Mouse (Mus musculus) hindbrain, embryonic 16.5 days (tissue): Measurements from ENCODE around the gene Fam209. TPM values are rescaled to one million over a fixed set of nuclear protein-coding genes. Genes with fewer than 3 reads are reported as not detected.

Experiments
- ATAC-seq: fragments of 200-750 bp; cut with Nextera tagmentation; 2 replicates; pipeline ENCODE4 v1.8.0; 2017; ENCODE audit warnings: moderate TSS enrichment, moderate library complexity
- H3K27ac ChIP-seq: fragments of 300-500 bp; sonication (generic); 2 replicates; pipeline ENCODE4 v1.5.1; 2014; ENCODE audit warnings: low read depth, mild to moderate bottlenecking, control low read depth, low read length, moderate library complexity
- H3K27me3 ChIP-seq: fragments of 300-500 bp; sonication (generic); replicated peaks from 2 replicates; pipeline ENCODE4 v1.6.1; 2014; ENCODE audit warnings: low read length; ENCODE audit not compliant: control insufficient read depth, insufficient read depth
- H3K36me3 ChIP-seq: fragments of 300-500 bp; sonication (generic); 2 replicates; pipeline ENCODE4 v1.6.1; 2014; ENCODE audit warnings: mild to moderate bottlenecking, low read length, moderate library complexity, mixed read lengths; ENCODE audit not compliant: control insufficient read depth, insufficient read depth
- H3K4me1 ChIP-seq: fragments of 300-500 bp; sonication (generic); 2 replicates; pipeline ENCODE4 v1.6.1; 2014; ENCODE audit warnings: low read depth, low read length; ENCODE audit not compliant: control insufficient read depth, insufficient read depth
- H3K4me2 ChIP-seq: fragments of 300-500 bp; sonication (generic); 2 replicates; pipeline ENCODE4 v1.6.1; 2014; ENCODE audit warnings: mild to moderate bottlenecking, low read length, control low read depth, moderate library complexity
- H3K4me3 ChIP-seq: fragments of 300-500 bp; sonication (generic); 2 replicates; pipeline ENCODE4 v1.5.1; 2014; ENCODE audit warnings: mild to moderate bottlenecking, low read length, control low read depth, moderate library complexity
- H3K9ac ChIP-seq: fragments of 300-500 bp; sonication (generic); 2 replicates; pipeline ENCODE4 v1.6.1; 2014; ENCODE audit warnings: low read depth, mild to moderate bottlenecking, control low read depth, low read length, moderate library complexity
- H3K9me3 ChIP-seq: fragments of 300-500 bp; sonication (generic); 2 replicates; pipeline ENCODE4 v1.6.1; 2014; ENCODE audit warnings: mild to moderate bottlenecking, low read length, moderate library complexity; ENCODE audit not compliant: control insufficient read depth
- WGBS: fragments of 180-500 bp; shearing (Covaris S2); extraction: QIAGEN DNeasy Blood & Tissue Kit; methylation state at CpG from one replicate; pipeline ENCODE4 v1.1.7; 2014; 5-methylcytosine and 5-hydroxymethylcytosine counted together
- polyA plus RNA-seq: library from polyadenylated mRNA; unstranded; fragments of >200 nt; fragmentation: Nextera tagmentation; extraction: Ambion mirVana; gene quantifications from 2 replicates; pipeline ENCODE4 v1.2.1, GENCODE M21; 2015

The Fam209 gene
- polyA plus RNA-seq, 1 experiment from 2014 or later = 0.24 TPM

GRCm38 (mm10) chr2:172468346-172468819 is 3.9 kb upstream of the Fam209 start:
- Histone ChIP-seq H3K4me1 (peaks cover 3% of the 10 kb centered on the region; the same call in 1 of the 2 replicates), H3K4me3 (no peak overlapping the region), H3K36me3 (peaks cover 19% of the 10 kb centered on the region), H3K9me3 (no peaks in the 10 kb centered on the region), H3K27ac (no peak overlapping the region), H3K27me3 (no peaks in the 10 kb centered on the region), H3K9ac (no peak overlapping the region), H3K4me2 (no peak overlapping the region)
- peak; percentile 88 for ATAC-seq
- WGBS = 54% methylated on average over 11 of the region's 11 CpGs

GRCm38 (mm10) chr2:172473591-172473990 is 1.3 kb downstream of the Fam209 start:
- Histone ChIP-seq H3K4me3 (no peak overlapping the region), H3K9ac (no peak overlapping the region), H3K4me1 (peaks cover 2% of the 10 kb centered on the region; the same call in 1 of the 2 replicates), H3K4me2 (no peak overlapping the region), H3K36me3 (peaks cover 6% of the 10 kb centered on the region; the same call in 1 of the 2 replicates), H3K27me3 (0 out of 2 replicates have a peak, but pooled peaks cover 2% of the 10 kb centered on the region), H3K9me3 (no peaks in the 10 kb centered on the region), H3K27ac (0 out of 2 replicates have a peak overlapping the region, but pooled peaks have one; percentile 16)
- ATAC-seq = no peak
- WGBS = 50% methylated on average over 8 of the region's 8 CpGs

- Histone ChIP-seq H3K9ac (no peak overlapping the region), H3K9me3 (no peaks in the 10 kb centered on the region), H3K4me1 (no peaks in the 10 kb centered on the region), H3K4me2 (no peak overlapping the region), H3K4me3 (no peak overlapping the region), H3K27me3 (peaks cover 2% of the 10 kb centered on the region; the same call in 1 of the 2 replicates), H3K27ac (no peak overlapping the region), H3K36me3 (no peaks in the 10 kb centered on the region)
- no peak for ATAC-seq
- 34% methylated on average over 6 of the region's 6 CpGs for WGBS
Measured at GRCm38 (mm10) chr2:172474970-172475369, 2.6 kb downstream of the Fam209 start.

- peaks cover 2% of the 10 kb centered on the region; the same call in 1 of the 2 replicates for H3K27me3 ChIP-seq
- H3K4me2 ChIP-seq = no peak overlapping the region
- no peak overlapping the region for H3K27ac ChIP-seq
- H3K36me3 ChIP-seq = no peaks in the 10 kb centered on the region
- no peaks in the 10 kb centered on the region for H3K4me1 ChIP-seq
- ATAC-seq = no peak
- 34% methylated on average over 10 of the region's 10 CpGs for WGBS
- H3K9me3 ChIP-seq = no peaks in the 10 kb centered on the region
- H3K9ac ChIP-seq = no peak overlapping the region
- no peak overlapping the region for H3K4me3 ChIP-seq
Measured at GRCm38 (mm10) chr2:172476707-172477260, 4.5 kb downstream of the Fam209 start.

- Histone ChIP-seq H3K4me2 (no peak overlapping the region), H3K27ac (no peak overlapping the region), H3K9ac (no peak overlapping the region), H3K36me3 (no peaks in the 10 kb centered on the region), H3K9me3 (no peaks in the 10 kb centered on the region), H3K4me3 (no peak overlapping the region), H3K4me1 (no peaks in the 10 kb centered on the region), H3K27me3 (peaks cover 2% of the 10 kb centered on the region; the same call in 1 of the 2 replicates)
- 40% methylated on average over 3 of the region's 3 CpGs for WGBS
- peak; percentile 26; the same call in 1 of the 2 replicates for ATAC-seq
Measured at GRCm38 (mm10) chr2:172477350-172477749, 5.0 kb downstream of the Fam209 start.

- H3K4me2 ChIP-seq = no peak overlapping the region
- H3K4me3 ChIP-seq = no peak overlapping the region
- peak; percentile 48 for ATAC-seq
- peaks cover 2% of the 10 kb centered on the region; the same call in 1 of the 2 replicates for H3K27me3 ChIP-seq
- no peaks in the 10 kb centered on the region for H3K4me1 ChIP-seq
- no peak overlapping the region for H3K9ac ChIP-seq
- no peaks in the 10 kb centered on the region for H3K36me3 ChIP-seq
- no peak overlapping the region for H3K27ac ChIP-seq
- WGBS = 2% methylated on average over 2 of the region's 2 CpGs
- no peaks in the 10 kb centered on the region for H3K9me3 ChIP-seq
Measured at GRCm38 (mm10) chr2:172477860-172478259, 5.5 kb downstream of the Fam209 start.

- H3K27ac ChIP-seq = no peak overlapping the region
- no peak overlapping the region for H3K9ac ChIP-seq
- H3K27me3 ChIP-seq = peaks cover 2% of the 10 kb centered on the region; the same call in 1 of the 2 replicates
- H3K4me3 ChIP-seq = no peak overlapping the region
- H3K4me1 ChIP-seq = no peaks in the 10 kb centered on the region
- no peaks in the 10 kb centered on the region for H3K9me3 ChIP-seq
- ATAC-seq = no peak
- no peaks in the 10 kb centered on the region for H3K36me3 ChIP-seq
- WGBS = 69% methylated on average over 7 of the region's 7 CpGs
- H3K4me2 ChIP-seq = no peak overlapping the region
Measured at GRCm38 (mm10) chr2:172480296-172480695, 8.0 kb downstream of the Fam209 start.

GRCm38 (mm10) chr2:172481654-172482385 is 9.5 kb downstream of the Fam209 start:
- peaks cover under 1% of the 10 kb centered on the region; the same call in 1 of the 2 replicates for H3K27me3 ChIP-seq
- H3K4me3 ChIP-seq = no peak overlapping the region
- no peaks in the 10 kb centered on the region for H3K4me1 ChIP-seq
- ATAC-seq = no peak
- 84% methylated on average over 16 of the region's 16 CpGs for WGBS
- H3K36me3 ChIP-seq = no peaks in the 10 kb centered on the region
- no peak overlapping the region for H3K9ac ChIP-seq
- no peak overlapping the region for H3K4me2 ChIP-seq
- H3K9me3 ChIP-seq = no peaks in the 10 kb centered on the region
- H3K27ac ChIP-seq = no peak overlapping the region

GRCm38 (mm10) chr2:172483766-172484413 is 11.6 kb downstream of the Fam209 start:
- Histone ChIP-seq H3K4me1 (no peaks in the 10 kb centered on the region), H3K4me2 (no peak overlapping the region), H3K36me3 (no peaks in the 10 kb centered on the region), H3K4me3 (no peak overlapping the region), H3K9me3 (no peaks in the 10 kb centered on the region), H3K9ac (no peak overlapping the region), H3K27me3 (no peaks in the 10 kb centered on the region; the same call in 1 of the 2 replicates), H3K27ac (no peak overlapping the region)
- 72% methylated on average over 14 of the region's 14 CpGs for WGBS
- ATAC-seq = 0 out of 2 replicates have a peak, but pooled peaks have one; percentile 27
